Comparison of ENCODE assay signal across 22 mouse cellular contexts in the genomic region with DNA sequence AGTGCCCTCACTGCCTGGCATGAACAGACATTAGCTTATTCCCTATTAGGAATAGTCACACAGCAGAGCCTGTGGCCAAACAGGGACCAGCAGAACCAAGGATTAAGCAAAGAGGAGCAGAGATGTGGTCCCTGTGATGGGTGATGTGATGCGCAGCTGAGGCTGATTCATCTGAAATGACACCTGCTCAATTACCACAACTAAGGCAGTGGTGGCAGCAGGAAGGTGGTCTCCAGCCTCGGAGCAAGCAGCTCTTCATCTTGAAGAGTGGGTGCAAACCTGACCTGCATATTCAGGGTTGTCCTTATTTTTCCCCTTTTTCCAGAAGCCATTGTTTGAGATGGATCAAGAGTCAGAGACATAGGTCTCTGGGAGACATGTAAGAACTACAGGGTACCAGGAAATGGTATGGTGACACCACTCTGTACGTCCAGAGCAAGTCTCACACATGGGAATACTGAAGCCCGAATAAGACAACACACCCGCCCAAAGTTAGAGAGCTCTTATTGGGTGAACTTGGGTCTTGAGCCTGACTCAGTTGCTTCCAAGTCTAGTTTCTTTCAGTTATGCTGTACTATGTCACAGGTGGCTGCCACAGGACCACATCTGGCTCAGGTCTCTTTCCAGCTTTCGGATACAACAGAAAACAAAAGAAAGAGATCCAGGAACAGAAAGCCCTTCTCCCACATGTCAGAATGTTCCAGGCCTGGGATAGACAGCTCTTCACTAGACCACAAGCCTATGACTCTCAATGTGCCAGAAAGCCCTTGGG.
"Had no signal": no experiment of that assay in that cellular context is flagged by ENCODE, and none has a peak within 500 bp of the region (broad histone marks: within the 10 kb centered on the region; RNA-seq: fewer than 3 reads in every experiment).

No protein-coding gene starts in this region.

- H3K4me3 ChIP-seq: layer of hippocampus, adult 2 months; limb, embryonic 12.5 days; limb, embryonic 15.5 days; neural tube, embryonic 12.5 days; neural tube, embryonic 15.5 days had no signal

- H3K4me1 ChIP-seq: limb, embryonic 12.5 days; limb, embryonic 15.5 days; neural tube, embryonic 12.5 days; neural tube, embryonic 15.5 days had no signal

- H3K27me3 ChIP-seq: limb, embryonic 12.5 days; limb, embryonic 15.5 days; neural tube, embryonic 12.5 days; neural tube, embryonic 15.5 days had no signal

- DNase-seq: kidney, adult 18-20 months; kidney, adult 9 months; kidney, postnatal 14 days; kidney, postnatal 4 days; layer of hippocampus, adult 9-11 months; left cerebral cortex, postnatal 4 days; liver, postnatal 0 days; lung, embryonic 14.5 days; midbrain, embryonic 14.5 days; right cerebral cortex, adult 18-20 months; right cerebral cortex, postnatal 14 days; right cerebral cortex, postnatal 4 days had no signal

- H3K27ac ChIP-seq: layer of hippocampus, adult 2 months; limb, embryonic 12.5 days; limb, embryonic 15.5 days; liver, embryonic 14.5 days; neural tube, embryonic 12.5 days; neural tube, embryonic 15.5 days; stomach, postnatal 0 days had no signal

- H3K9ac ChIP-seq: limb, embryonic 12.5 days; limb, embryonic 15.5 days; liver, embryonic 14.5 days; liver, postnatal 0 days; lung, embryonic 14.5 days; neural tube, embryonic 12.5 days; neural tube, embryonic 15.5 days had no signal

- H3K36me3 ChIP-seq: neural tube, embryonic 15.5 days had no signal

- ATAC-seq: intestine, embryonic 16.5 days; liver, postnatal 0 days had no signal

- H3K4me2 ChIP-seq: limb, embryonic 12.5 days; limb, embryonic 15.5 days; liver, embryonic 11.5 days; lung, embryonic 14.5 days; midbrain, embryonic 11.5 days; neural tube, embryonic 12.5 days; neural tube, embryonic 15.5 days had no signal

- H3K9me3 ChIP-seq: limb, embryonic 12.5 days; limb, embryonic 15.5 days; neural tube, embryonic 12.5 days; neural tube, embryonic 15.5 days had no signal
